Mouse (Mus musculus) layer of hippocampus, adult 8-10 months (tissue): Measurements from ENCODE around the gene Pip4k2c. TPM values are rescaled to one million over a fixed set of nuclear protein-coding genes. Genes with fewer than 3 reads are reported as not detected.

Experiments
- DNase-seq, 2 experiments: peaks; one replicate each; pipeline ENCODE4 v3.0.0; 2022; ENCODE audit warnings: low spot score in 2 of 2
- total RNA-seq, 4 experiments: library from RNA; stranded (reverse); gene quantifications; 2 replicates each; pipeline ENCODE4 v1.2.4; 2022

The Pip4k2c gene
- total RNA-seq, 4 experiments from 2014 or later: 95.0 to 107 (median 98.9) TPM

DNA sequence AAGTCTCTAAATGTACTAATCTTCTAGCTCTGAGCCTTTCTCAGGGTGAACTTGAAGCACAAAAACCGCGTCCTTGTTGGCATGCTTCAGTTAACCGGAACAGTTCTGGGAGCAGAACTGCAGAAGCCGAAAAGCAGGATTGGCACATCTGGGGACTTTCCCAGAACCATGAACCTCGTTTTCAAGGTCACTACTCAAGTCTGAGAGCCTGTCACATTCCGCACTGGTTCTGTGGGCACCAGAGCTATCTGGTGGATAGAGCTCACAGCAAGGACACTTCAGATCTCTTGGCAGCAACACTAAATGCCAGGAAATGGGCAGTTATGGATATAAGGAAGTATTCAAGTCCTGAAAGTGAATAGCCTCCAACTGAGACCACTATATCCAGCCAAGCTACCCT is 64.2 kb downstream of the Pip4k2c start:
- DNase-seq: no peak

Other genes with a start within 250 kb of the Pip4k2c start
- gene Ctdsp2, start 232.9 kb downstream of the Pip4k2c start, total RNA-seq: 100 to 1,000 TPM; 104 to 120 (median 111) TPM
- gene Avil, start 210.9 kb downstream of the Pip4k2c start, total RNA-seq: under 1 TPM; 0.11 to 0.39 (median 0.18) TPM
- gene Tsfm, start 180.7 kb downstream of the Pip4k2c start, total RNA-seq: 10 to 100 TPM; 24.5 to 31.8 (median 27.5) TPM
- 10 to 100 TPM; 13.1 to 16.0 (median 14.5) TPM for gene Mettl1, start 170.2 kb downstream of the Pip4k2c start, total RNA-seq
- gene Eef1akmt3, start 170.1 kb downstream of the Pip4k2c start, total RNA-seq: under 1 TPM in 3 of 4 experiments, not detected in 1; 0.23 to 0.33 (median 0.31) TPM
- gene Cyp27b1, start 163.3 kb downstream of the Pip4k2c start, total RNA-seq: 1 to 10 TPM in 1 of 4 experiments, under 1 TPM in 3; 0.14 to 1.1 (median 0.48) TPM
- gene March9, start 151.4 kb downstream of the Pip4k2c start, total RNA-seq: 10 to 100 TPM; 14.8 to 21.9 (median 20.4) TPM
- 10 to 100 TPM; 84.1 to 95.2 (median 91.1) TPM for gene Cdk4, start 148.1 kb downstream of the Pip4k2c start, total RNA-seq
- gene Tspan31, start 141.3 kb downstream of the Pip4k2c start, total RNA-seq: 10 to 100 TPM; 62.9 to 68.4 (median 66.1) TPM
- gene Agap2, start 136.3 kb downstream of the Pip4k2c start, total RNA-seq: 100 to 1,000 TPM; 657 to 727 (median 692) TPM
- 100 to 1,000 TPM in 2 of 4 experiments, 10 to 100 TPM in 2; 98.1 to 120 (median 109) TPM for gene Os9, start 90.5 kb downstream of the Pip4k2c start, total RNA-seq
- 100 to 1,000 TPM; 113 to 123 (median 113) TPM for gene B4galnt1, start 46.4 kb downstream of the Pip4k2c start, total RNA-seq
- 10 to 100 TPM; 12.2 to 17.5 (median 14.4) TPM for gene Slc26a10, start 30.9 kb downstream of the Pip4k2c start, total RNA-seq
- gene Arhgef25, start 21.5 kb downstream of the Pip4k2c start, total RNA-seq: 100 to 1,000 TPM; 310 to 386 (median 350) TPM
- gene Dtx3, start 15.9 kb downstream of the Pip4k2c start, total RNA-seq: 100 to 1,000 TPM; 214 to 267 (median 229) TPM
- gene Kif5a, start 51.8 kb upstream of the Pip4k2c start, total RNA-seq: 100 to 1,000 TPM; 807 to 850 (median 831) TPM
- 100 to 1,000 TPM; 260 to 271 (median 262) TPM for gene Dctn2, start 54.8 kb upstream of the Pip4k2c start, total RNA-seq
- 10 to 100 TPM; 56.3 to 61.6 (median 56.8) TPM for gene Mbd6, start 77.4 kb upstream of the Pip4k2c start, total RNA-seq
- 10 to 100 TPM; 56.7 to 65.8 (median 63.9) TPM for gene Mars, start 100.2 kb upstream of the Pip4k2c start, total RNA-seq
- gene Arhgap9, start 110.4 kb upstream of the Pip4k2c start, total RNA-seq: 1 to 10 TPM in 3 of 4 experiments, under 1 TPM in 1; 0.60 to 4.6 (median 2.2) TPM
- 1 to 10 TPM; 2.7 to 4.0 (median 3.7) TPM for gene Gli1, start 130.4 kb upstream of the Pip4k2c start, total RNA-seq
- gene Inhbe, start 142.8 kb upstream of the Pip4k2c start, total RNA-seq: not detected
- gene Inhbc, start 158.8 kb upstream of the Pip4k2c start, total RNA-seq: not detected
- gene R3hdm2, start 168.7 kb upstream of the Pip4k2c start, total RNA-seq: 100 to 1,000 TPM; 159 to 182 (median 176) TPM